Mouse (Mus musculus): ENCODE data around the gene Tbxa2r. TPM values are rescaled to one million over a fixed set of nuclear protein-coding genes. Genes with fewer than 3 reads are reported as not detected.

Tbxa2r gene
- under 1 TPM; 0.45 to 0.99 TPM for total RNA-seq (2021)

- intact Hi-C loops (cut with DNase I): no loop called here
- DNase-seq (ENCODE audit: low spot score in 2 of 2): no peak
Observed at GRCm38 (mm10) chr10:81328386-81328785, at the start of gene Tbxa2r. TSS of gene Tbxa2r (plus strand) at chr10:81328731.

GRCm38 (mm10) chr10:81279496-81279895, 49.0 kb upstream of the Tbxa2r start:
- intact Hi-C loops (cut with DNase I): no loop called here

GRCm38 (mm10) chr10:81284189-81284588, 44.3 kb upstream of the Tbxa2r start:
- DNase-seq (ENCODE audit: low spot score in 2 of 2): no peak
- intact Hi-C loops (cut with DNase I): no loop called here

More at GRCm38 (mm10) chr10:81279496-81279895, 49.0 kb upstream of the Tbxa2r start:
- no peak for DNase-seq (ENCODE audit: low spot score in 2 of 2)

GRCm38 (mm10) chr10:81284719-81285118, 43.8 kb upstream of the Tbxa2r start:
- intact Hi-C loops (cut with DNase I): loop anchor here (5.0 kb wide), 1 partner anchor 58 kb away; the partner anchor contains the start of gene Gipc3
- DNase-seq (ENCODE audit: low spot score in 2 of 2): no peak

- peak; percentile 80 to 84 for DNase-seq (ENCODE audit: low spot score in 2 of 2)
- intact Hi-C loops (cut with DNase I): loop anchor here (5.0 kb wide), 1 partner anchor 56 kb away; the partner anchor contains the start of gene Gipc3
Observed at GRCm38 (mm10) chr10:81285694-81286450, 42.7 kb upstream of the Tbxa2r start.

GRCm38 (mm10) chr10:81286586-81286985, 41.9 kb upstream of the Tbxa2r start:
- no peak for DNase-seq (ENCODE audit: low spot score in 2 of 2)
- intact Hi-C loops (cut with DNase I): loop anchor here (5.0 kb wide), 1 partner anchor 56 kb away; the partner anchor contains the start of gene Gipc3

- intact Hi-C loops (cut with DNase I): loop anchor here (2.0 to 5.0 kb wide), 3 partner anchors 17 to 63 kb away; partner anchors contain the start of genes Gipc3 and Hmg20b
- no peak for DNase-seq (ENCODE audit: low spot score in 2 of 2)
Observed at GRCm38 (mm10) chr10:81287513-81288157, 40.9 kb upstream of the Tbxa2r start.

- no peak for DNase-seq (ENCODE audit: low spot score in 2 of 2)
- intact Hi-C loops (cut with DNase I): loop anchor here (2.0 to 5.0 kb wide), 3 partner anchors 16 to 62 kb away; partner anchors contain the start of genes Gipc3 and Hmg20b
Observed at GRCm38 (mm10) chr10:81288601-81289000, 39.9 kb upstream of the Tbxa2r start.

- intact Hi-C loops (cut with DNase I): loop anchor here (2.0 to 5.0 kb wide), 3 partner anchors 16 to 62 kb away; partner anchors contain the start of genes Gipc3 and Hmg20b
- no peak for DNase-seq (ENCODE audit: low spot score in 2 of 2)
Observed at GRCm38 (mm10) chr10:81289278-81289677, 39.3 kb upstream of the Tbxa2r start.

- intact Hi-C loops (cut with DNase I): loop anchor here (2.0 to 5.0 kb wide), 3 partner anchors 15 to 61 kb away; partner anchors contain the start of genes Gipc3 and Hmg20b
- no peak for DNase-seq (ENCODE audit: low spot score in 2 of 2)
Observed at GRCm38 (mm10) chr10:81289811-81290210, 38.7 kb upstream of the Tbxa2r start.

GRCm38 (mm10) chr10:81290698-81291460, 37.7 kb upstream of the Tbxa2r start:
- intact Hi-C loops (cut with DNase I): no loop called here
- no peak for DNase-seq (ENCODE audit: low spot score in 2 of 2)

- intact Hi-C loops (cut with DNase I): no loop called here
- DNase-seq (ENCODE audit: low spot score in 2 of 2): no peak
Observed at GRCm38 (mm10) chr10:81291511-81292104, 36.9 kb upstream of the Tbxa2r start, which contains the start of gene Tjp3. TSS of gene Tjp3 (minus strand) at chr10:81291581.

- peak; percentile 99 to 100 for DNase-seq (ENCODE audit: low spot score in 2 of 2)
- intact Hi-C loops (cut with DNase I): no loop called here
Observed at GRCm38 (mm10) chr10:81292554-81293333, 35.8 kb upstream of the Tbxa2r start, which contains the start of gene Pip5k1c. TSS of gene Pip5k1c (plus strand) at chr10:81292963.

GRCm38 (mm10) chr10:81293334-81294030, 35.0 kb upstream of the Tbxa2r start:
- intact Hi-C loops (cut with DNase I): no loop called here
- no peak for DNase-seq (ENCODE audit: low spot score in 2 of 2)

GRCm38 (mm10) chr10:81294442-81294841, 34.1 kb upstream of the Tbxa2r start:
- no peak for DNase-seq (ENCODE audit: low spot score in 2 of 2)
- intact Hi-C loops (cut with DNase I): no loop called here

GRCm38 (mm10) chr10:81295185-81295584, 33.3 kb upstream of the Tbxa2r start:
- intact Hi-C loops (cut with DNase I): no loop called here
- peak; percentile 71 to 78 for DNase-seq (ENCODE audit: low spot score in 2 of 2)

GRCm38 (mm10) chr10:81297246-81297645, 31.3 kb upstream of the Tbxa2r start:
- no peak for DNase-seq (ENCODE audit: low spot score in 2 of 2)
- intact Hi-C loops (cut with DNase I): no loop called here

- intact Hi-C loops (cut with DNase I): no loop called here
- no peak for DNase-seq (ENCODE audit: low spot score in 2 of 2)
Observed at GRCm38 (mm10) chr10:81297845-81298244, 30.7 kb upstream of the Tbxa2r start.
